Mouse (Mus musculus) embryo, embryonic 11 days (tissue): Measurements from ENCODE around the gene Gm49358.

Experiments used
- DNase-seq: peaks from one replicate; pipeline ENCODE4 v3.0.0-alpha.2; 2015

Gm49358 gene

DNA sequence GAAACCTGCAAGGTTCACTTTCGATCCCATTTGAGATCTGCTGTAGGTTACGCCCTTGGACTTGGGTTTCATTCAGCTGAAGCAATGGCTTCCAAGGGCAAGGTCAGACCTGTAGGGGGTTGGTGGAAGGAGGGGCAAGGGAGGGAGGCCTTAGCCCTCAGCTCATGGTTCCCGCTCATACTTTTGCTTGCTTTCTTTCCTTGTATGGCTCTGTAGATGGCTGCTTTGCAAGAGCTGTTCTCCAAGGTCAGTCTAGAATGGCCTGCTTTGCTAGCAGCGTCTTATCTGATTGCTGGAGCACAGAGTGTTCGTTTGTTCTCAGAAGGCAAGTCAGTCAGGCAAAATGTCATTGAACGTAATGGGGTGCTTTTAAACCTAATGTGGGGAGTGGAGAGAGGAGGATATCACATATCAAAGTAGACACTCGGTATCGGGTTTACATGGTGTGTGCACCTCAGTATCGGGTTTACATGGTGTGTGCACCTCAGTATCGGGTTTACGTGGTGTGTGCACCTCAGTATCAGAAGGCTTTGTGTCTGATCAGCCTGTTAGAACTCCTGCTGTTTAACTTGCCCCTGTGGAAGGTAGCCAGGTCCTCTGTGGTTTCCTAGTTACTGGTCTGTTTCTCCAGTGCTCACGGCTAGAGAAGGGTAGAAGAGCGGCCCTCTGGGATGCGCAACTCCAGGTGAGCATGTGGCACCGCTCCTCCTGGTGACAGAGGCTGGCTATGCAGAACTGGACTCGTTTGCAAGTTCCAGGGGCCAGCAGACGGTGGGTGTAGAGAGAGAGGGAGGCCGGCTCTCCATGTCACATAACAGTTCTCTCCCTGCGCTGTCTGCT lies 50.7 kb downstream of the Gm49358 start:
- no peak for DNase-seq

- DNase-seq: no peak
Measured at GRCm38 (mm10) chr10:86815133-86815532, 51.4 kb downstream of the Gm49358 start.

DNA sequence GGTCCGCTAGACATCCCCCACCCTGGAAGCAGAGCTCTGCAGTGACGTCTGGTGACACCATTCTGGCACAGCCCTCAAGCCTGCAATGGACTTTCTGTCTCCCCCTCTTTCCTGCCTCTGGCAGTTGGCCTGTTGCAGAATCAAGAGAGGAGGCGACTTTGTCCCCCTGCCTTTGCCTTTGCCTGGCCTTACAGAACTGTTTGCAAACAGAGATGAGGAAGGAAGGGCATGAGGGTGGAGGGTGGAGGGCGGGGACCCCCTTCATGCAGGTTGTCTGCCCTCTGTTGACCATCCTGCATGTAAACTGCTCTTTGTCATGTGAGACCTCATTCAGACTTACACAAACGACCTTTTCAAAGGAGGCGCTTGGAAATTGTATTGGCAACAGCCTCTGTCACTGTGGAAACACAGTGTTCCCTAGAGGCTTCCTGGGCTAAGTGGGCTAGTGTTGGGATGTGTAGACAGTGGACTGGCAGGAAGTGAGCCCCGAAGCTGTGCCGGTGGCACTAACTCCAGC lies 55.9 kb downstream of the Gm49358 start:
- peak; percentile 49 for DNase-seq

- no peak for DNase-seq
Measured at GRCm38 (mm10) chr10:86821014-86821413, 57.2 kb downstream of the Gm49358 start.

GRCm38 (mm10) chr10:86824093-86824492 lies 60.3 kb downstream of the Gm49358 start:
- DNase-seq: no peak

GRCm38 (mm10) chr10:86824871-86825270 lies 61.1 kb downstream of the Gm49358 start:
- DNase-seq: peak; percentile 38

- no peak for DNase-seq
Measured at GRCm38 (mm10) chr10:86825871-86826522, 62.2 kb downstream of the Gm49358 start.

DNA sequence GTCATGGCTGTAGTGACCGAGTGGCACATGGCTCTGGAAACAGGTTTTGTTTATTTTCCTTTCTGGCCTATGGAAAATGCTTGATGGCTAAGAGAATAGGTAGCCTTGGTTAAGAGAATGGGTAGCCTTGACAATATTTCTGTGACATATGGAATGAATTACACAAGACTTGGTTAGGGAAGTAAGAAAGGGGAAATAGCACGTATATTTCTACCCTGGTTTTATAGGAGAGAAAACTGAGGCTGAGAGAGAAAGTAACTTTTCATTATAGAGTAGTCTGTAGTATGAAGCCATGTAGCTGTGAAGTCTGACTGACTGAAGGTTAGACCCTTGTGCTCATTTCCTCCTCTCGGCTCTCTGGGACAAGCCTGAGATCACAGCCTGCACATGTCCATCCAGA lies 63.2 kb downstream of the Gm49358 start:
- DNase-seq: no peak

DNA sequence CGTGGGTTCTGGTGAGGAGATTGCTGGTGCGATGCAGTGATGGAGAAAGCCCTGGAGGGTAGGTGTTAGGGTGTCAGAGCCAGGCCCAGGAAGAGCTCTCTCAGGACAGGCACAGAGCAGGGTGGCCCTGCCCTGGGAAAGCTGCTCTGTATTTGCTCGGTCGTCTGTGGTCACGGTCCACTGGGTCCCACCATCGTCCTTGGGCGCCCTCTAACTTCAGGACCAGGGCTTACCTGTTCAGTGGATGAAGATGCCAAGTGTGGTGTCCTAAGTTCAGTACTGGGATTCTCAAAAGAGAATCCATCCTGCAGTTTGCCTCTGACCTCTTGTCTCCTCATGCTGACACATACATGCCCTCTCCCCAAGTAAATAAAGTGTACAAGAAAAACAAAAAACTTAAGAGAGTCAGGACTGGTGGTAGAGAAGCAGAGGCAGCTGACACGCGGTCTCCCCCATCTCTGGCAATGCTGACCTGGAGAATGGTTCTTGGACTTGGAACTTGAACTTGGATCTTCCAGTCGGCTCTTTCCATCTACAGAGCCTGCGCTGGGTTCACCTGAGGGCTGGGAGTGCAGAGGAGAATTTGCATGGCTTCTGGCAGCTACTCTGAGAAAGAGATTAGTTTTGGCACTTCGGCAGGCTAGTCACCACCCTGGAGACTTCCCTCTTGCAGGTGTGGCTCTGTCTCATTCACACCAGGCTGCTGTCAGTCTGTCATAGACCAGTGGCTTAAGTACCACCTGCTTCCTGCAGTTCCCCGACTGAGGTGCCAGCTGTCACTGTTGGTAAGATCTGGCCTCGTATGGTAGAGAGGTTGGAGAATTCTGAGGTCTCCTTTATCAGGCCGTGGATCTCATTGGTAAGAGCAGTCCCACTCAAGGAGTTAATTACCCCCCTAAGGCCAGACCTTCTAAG lies 64.7 kb downstream of the Gm49358 start:
- no peak for DNase-seq

DNA sequence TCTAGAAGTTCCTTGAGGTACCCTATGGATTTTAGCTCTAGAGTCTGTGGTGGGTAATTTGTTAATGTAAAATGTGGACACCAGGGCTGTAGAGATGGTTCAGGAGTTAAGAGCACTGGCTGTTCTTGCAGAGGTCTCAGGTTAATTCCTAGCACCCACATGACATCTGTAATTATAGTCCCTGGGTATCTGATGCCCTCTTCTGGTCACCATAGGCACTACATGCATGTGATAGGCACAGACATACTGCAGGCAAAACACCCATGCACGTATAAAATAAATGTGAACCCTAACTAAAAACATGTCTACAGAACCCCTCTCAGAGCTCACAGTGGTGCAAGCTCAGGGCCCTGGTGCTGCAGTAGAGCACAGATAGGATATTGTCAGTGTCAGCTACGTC lies 65.7 kb downstream of the Gm49358 start:
- no peak for DNase-seq

DNA sequence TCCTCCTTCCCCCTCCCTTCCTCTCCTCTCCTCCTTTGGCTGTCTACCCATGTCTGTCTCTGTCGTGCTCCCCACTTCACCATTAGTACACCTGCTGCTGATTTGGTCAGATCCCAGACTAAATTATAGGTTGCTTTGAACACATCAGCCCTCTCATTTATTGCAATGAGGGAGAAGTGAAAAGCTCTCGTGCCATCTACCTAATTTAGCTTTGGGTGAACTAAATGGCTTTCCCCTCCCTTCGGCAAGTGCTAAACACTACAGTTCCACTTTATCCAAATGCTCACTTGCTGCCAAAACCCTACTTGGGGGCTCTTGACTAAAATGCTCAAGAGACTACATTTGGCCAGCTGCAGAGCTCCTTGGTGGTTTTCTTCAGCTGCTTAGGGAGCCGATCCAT lies 73.0 kb downstream of the Gm49358 start:
- no peak for DNase-seq

DNA sequence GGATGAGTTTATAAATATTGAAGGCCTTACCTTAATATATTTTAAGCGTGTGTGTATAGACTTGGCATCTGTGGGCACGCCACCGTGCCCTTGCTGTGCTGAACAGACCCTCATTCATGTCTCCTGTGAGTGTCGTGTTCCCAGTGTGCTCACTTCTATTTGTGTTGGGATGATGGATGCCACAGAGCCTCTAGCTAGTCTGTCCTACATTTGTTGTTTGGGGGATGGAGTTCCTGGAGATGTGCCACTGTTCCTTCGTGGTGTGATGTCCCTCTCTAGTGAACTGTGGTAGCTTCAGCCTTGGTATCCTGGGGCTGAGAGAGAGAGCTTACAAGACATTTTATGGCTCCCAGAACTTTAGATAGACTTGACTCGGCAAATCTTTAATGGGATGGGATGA lies 75.1 kb downstream of the Gm49358 start:
- no peak for DNase-seq

DNA sequence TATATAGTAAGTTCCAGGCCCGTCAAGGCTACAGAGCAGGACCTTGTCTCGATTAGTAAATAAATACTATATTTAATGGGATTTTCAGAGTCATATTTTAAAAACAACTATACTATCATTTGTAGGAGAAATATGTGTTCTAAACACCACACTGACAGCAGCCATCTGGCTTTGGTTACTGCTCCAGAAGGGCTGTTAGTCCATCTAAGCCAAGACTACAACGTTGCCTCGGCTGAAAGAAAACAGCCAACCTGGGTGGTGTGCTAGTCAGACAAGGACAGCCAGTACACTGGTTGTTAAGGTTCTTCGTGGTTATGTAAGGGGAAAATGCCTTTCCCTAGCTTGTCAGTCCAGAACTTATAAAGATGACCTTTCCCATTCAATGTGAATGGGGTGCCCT lies 78.9 kb downstream of the Gm49358 start:
- DNase-seq: no peak

GRCm38 (mm10) chr10:86846926-86847467 lies 83.2 kb downstream of the Gm49358 start:
- DNase-seq: no peak

DNA sequence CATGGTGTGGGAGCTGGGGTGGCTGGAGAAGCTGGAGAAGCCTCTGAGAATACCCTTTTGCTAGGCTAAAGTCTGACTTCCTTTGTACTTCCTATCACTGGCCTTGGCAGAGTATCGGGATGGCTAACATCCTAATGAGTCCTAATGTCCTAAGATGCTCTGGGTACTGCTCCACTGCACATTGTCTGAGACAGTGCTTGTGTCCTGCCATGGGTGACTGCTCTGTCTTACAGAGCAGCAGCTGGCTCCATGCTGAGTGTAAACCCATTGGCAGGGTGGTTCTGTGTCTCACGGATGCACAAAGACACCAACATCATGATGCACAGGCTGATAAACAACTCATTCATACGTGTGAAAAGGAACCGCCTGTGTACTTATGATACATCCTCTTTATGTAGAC lies 85.3 kb downstream of the Gm49358 start:
- DNase-seq: no peak

DNA sequence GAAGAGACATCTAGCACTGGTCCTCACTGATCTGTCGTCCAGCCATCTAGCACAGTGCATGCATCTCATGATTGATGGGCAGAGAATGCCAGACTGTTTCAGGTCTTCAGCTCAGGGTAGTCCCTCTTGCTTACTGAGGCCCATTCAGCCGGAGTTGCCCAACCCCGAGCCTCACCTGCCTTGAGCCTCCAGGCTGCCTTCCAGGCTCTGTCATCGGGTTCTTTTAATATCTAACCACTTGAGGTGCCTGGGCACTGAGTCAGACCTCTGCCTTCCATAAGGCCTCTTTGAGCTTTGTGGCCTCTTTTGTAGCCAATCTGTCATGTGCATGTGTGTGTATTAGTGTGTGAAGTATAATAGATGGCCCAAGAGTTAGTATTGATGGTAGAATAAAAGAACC lies 85.7 kb downstream of the Gm49358 start:
- DNase-seq: no peak

GRCm38 (mm10) chr10:86852160-86852559 lies 88.4 kb downstream of the Gm49358 start:
- no peak for DNase-seq

DNA sequence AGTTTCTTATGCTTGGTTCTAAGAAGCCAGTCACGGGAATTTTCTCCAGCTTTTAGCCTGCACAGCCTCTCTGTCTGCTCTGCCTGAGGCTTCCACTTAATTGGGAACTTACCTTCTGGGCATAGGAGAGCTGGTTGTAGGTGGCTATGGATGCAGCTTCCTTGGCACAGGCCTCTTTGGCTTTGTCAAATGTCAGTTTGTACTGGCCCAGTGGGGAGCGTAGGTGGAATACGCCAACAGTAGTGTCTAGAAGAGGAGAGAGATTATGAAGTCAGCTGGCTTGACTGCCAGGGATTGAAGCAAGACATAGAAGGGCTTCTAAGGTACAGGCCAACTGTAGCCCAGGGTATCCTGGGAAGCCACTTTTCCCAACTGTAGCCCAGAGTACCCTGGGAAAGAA lies 89.7 kb downstream of the Gm49358 start:
- DNase-seq: no peak

- DNase-seq: no peak
Measured at GRCm38 (mm10) chr10:86860396-86860795, 96.6 kb downstream of the Gm49358 start.

- no peak for DNase-seq
Measured at GRCm38 (mm10) chr10:86862496-86862895, 98.7 kb downstream of the Gm49358 start.

DNA sequence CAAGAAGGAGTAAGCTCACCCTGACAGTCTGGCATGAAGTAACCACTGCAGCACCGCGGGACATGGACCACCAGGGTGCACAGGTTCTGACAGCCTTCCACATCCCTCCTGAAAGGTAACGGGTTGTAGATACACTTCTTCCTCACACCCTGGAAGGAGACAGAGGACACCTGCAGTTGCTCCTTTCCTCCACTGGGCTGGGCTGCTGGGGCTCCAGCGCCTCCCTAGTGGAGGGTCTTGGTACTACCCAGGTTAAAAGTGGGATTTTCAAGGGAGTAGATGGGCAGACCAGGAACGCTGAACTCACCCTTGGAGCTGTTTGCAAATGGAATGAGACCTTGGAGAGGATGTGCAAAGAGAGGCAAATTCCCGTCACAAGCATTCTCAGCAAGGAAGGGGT lies 99.7 kb downstream of the Gm49358 start:
- no peak for DNase-seq

DNA sequence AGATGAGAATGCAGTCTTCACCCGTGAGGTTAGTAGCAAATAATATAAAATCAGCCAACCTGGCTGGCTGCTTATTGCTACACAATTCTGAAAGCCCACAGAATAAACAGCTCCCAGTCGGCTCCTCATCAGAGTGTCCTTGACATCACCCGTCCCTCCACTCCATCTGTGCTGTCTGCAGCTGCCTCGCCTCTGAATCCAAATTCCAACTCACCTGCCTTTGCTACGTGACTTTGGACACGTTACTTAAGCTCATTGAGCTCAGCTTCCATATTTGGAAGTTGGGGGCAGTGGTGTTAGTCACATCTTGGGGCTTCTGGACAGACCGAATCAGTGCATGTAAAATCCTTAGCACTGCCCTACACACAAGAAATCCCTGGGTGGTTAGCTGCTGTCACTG lies 108.3 kb downstream of the Gm49358 start:
- DNase-seq: no peak

DNA sequence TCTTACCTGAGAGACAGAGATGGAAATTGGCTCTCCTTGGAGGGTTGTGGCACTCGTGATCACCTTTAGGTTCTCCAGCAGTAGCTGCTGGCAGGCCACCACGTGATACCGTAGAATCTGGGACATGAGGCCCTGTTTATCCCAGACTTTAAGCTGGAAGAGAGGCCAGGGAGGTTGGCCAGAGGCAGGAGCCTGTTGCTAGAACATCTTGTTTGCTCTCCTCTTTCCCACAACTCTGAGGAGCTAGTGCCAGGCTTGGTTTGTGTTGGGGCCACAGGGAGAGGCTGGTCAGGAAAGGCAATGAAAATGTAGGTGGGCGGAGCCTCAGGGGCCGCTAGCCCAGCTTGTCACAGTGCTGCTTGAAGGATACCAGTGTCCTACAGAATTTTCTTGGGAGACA lies 108.8 kb downstream of the Gm49358 start:
- no peak for DNase-seq
